Mouse (Mus musculus) hindbrain, embryonic 14.5 days (tissue): ENCODE measurements around the gene Mfng. TPM values are rescaled to one million over a fixed set of nuclear protein-coding genes. Genes with fewer than 3 reads are reported as not detected.
A peak's percentile ranks its signal among the peaks of the same experiment; 100 is the strongest.

ENCODE experiments used
- ATAC-seq: fragments of 200-750 bp; cut with Nextera tagmentation; 2 replicates; pipeline ENCODE4 v1.8.0; 2017; ENCODE audit warnings: moderate number of reproducible peaks, mild to moderate bottlenecking, moderate TSS enrichment, moderate library complexity; ENCODE audit not compliant: low FRiP score
- DNase-seq: peaks from one replicate; pipeline ENCODE4 v3.0.0-alpha.2; 2015; ENCODE audit warnings: low spot score
- H3K27ac ChIP-seq: fragments of 300-500 bp; sonication (generic); 2 replicates; pipeline ENCODE4 v1.5.1; 2014; ENCODE audit warnings: mild to moderate bottlenecking, moderate library complexity
- H3K27me3 ChIP-seq: fragments of 300-500 bp; sonication (generic); 2 replicates; pipeline ENCODE4 v1.6.1; 2014; ENCODE audit warnings: mild to moderate bottlenecking, low read length, mixed read lengths; ENCODE audit not compliant: control insufficient read depth, insufficient read depth
- H3K36me3 ChIP-seq: fragments of 300-500 bp; sonication (generic); replicated peaks from 2 replicates; pipeline ENCODE4 v1.6.1; 2014; ENCODE audit not compliant: control insufficient read depth, insufficient read depth
- H3K4me1 ChIP-seq: fragments of 300-500 bp; sonication (generic); replicated peaks from 2 replicates; pipeline ENCODE4 v1.6.1; 2014; ENCODE audit warnings: antibody characterized with exemption, low read length, mixed read lengths; ENCODE audit not compliant: control insufficient read depth, insufficient read depth
- H3K4me2 ChIP-seq: fragments of 300-500 bp; sonication (generic); replicated peaks from 2 replicates; pipeline ENCODE4 v1.6.1; 2014; ENCODE audit warnings: mild to moderate bottlenecking, moderate library complexity
- H3K4me3 ChIP-seq: fragments of 300-500 bp; sonication (generic); replicated peaks from 2 replicates; pipeline ENCODE4 v1.5.1; 2014; ENCODE audit warnings: mild to moderate bottlenecking, low read length
- H3K9ac ChIP-seq: fragments of 300-500 bp; sonication (generic); 2 replicates; pipeline ENCODE4 v1.6.1; 2014
- H3K9me3 ChIP-seq: fragments of 300-500 bp; sonication (generic); 2 replicates; pipeline ENCODE4 v1.6.1; 2016; ENCODE audit warnings: low read length; ENCODE audit not compliant: control insufficient read depth
- WGBS: fragments of 180-500 bp; shearing (Covaris S2); extraction: QIAGEN DNeasy Blood & Tissue Kit; methylation state at CpG from one replicate; pipeline ENCODE4 v1.1.7; 2014; 5-methylcytosine and 5-hydroxymethylcytosine counted together
- polyA plus RNA-seq: library from polyadenylated mRNA; unstranded; fragments of >200 nt; fragmentation: Nextera tagmentation; extraction: Ambion mirVana; gene quantifications from 2 replicates; pipeline ENCODE4 v1.2.1, GENCODE M21; 2014

Mfng gene
- polyA plus RNA-seq, 1 experiment from 2014 or later: 12.5 TPM

- DNase-seq (no peak), ATAC-seq (peak; percentile 21; the same call in 1 of the 2 replicates)
- Histone ChIP-seq H3K9ac (peak overlapping the region; percentile 20; the same call in 1 of the 2 replicates), H3K4me2 (0 out of 2 replicates have a peak overlapping the region, but pooled peaks have one; percentile 29), H3K4me3 (no peak overlapping the region), H3K4me1 (peaks cover 31% of the 10 kb centered on the region), H3K27me3 (no peaks in the 10 kb centered on the region), H3K9me3 (no peaks in the 10 kb centered on the region), H3K36me3 (no peaks in the 10 kb centered on the region), H3K27ac (peak overlapping the region; percentile 92)
- WGBS: 38% methylated on average over 3 of the region's 3 CpGs
These were observed 37.1 kb downstream of the Mfng start for GRCm38 (mm10) chr15:78736181-78736579.

GRCm38 (mm10) chr15:78735431-78736180 lies 37.7 kb downstream of the Mfng start:
- H3K27me3 ChIP-seq: no peaks in the 10 kb centered on the region
- H3K27ac ChIP-seq: peak overlapping the region; percentile 92
- DNase-seq (peak; percentile 69), ATAC-seq (peak; percentile 86)
- H3K4me1 ChIP-seq: peaks cover 31% of the 10 kb centered on the region
- H3K9ac ChIP-seq: peak overlapping the region; percentile 20; the same call in 1 of the 2 replicates
- H3K4me3 ChIP-seq: no peak overlapping the region
- 15% methylated on average over 17 of the region's 17 CpGs for WGBS
- H3K9me3 ChIP-seq: no peaks in the 10 kb centered on the region
- peak overlapping the region; percentile 29 for H3K4me2 ChIP-seq
- H3K36me3 ChIP-seq: no peaks in the 10 kb centered on the region

GRCm38 (mm10) chr15:78731830-78732229 lies 41.4 kb downstream of the Mfng start:
- Histone ChIP-seq H3K4me2 (no peak overlapping the region), H3K36me3 (no peaks in the 10 kb centered on the region), H3K4me1 (peaks cover 22% of the 10 kb centered on the region), H3K27ac (no peak overlapping the region), H3K9me3 (no peaks in the 10 kb centered on the region), H3K9ac (no peak overlapping the region), H3K27me3 (no peaks in the 10 kb centered on the region), H3K4me3 (no peak overlapping the region)
- WGBS: 63% methylated on average over 4 of the region's 4 CpGs
- DNase-seq (no peak), ATAC-seq (no peak)

GRCm38 (mm10) chr15:78730315-78731049 lies 42.8 kb downstream of the Mfng start:
- H3K4me2 ChIP-seq: no peak overlapping the region
- DNase-seq (no peak), ATAC-seq (no peak)
- peaks cover 8% of the 10 kb centered on the region for H3K4me1 ChIP-seq
- no peaks in the 10 kb centered on the region for H3K36me3 ChIP-seq
- 85% methylated on average over 12 of the region's 12 CpGs for WGBS
- H3K4me3 ChIP-seq: no peak overlapping the region
- no peaks in the 10 kb centered on the region for H3K27me3 ChIP-seq
- H3K9ac ChIP-seq: no peak overlapping the region
- H3K27ac ChIP-seq: no peak overlapping the region
- no peaks in the 10 kb centered on the region for H3K9me3 ChIP-seq

- H3K4me3 ChIP-seq: no peak overlapping the region
- H3K9me3 ChIP-seq: no peaks in the 10 kb centered on the region
- no peaks in the 10 kb centered on the region for H3K4me1 ChIP-seq
- H3K36me3 ChIP-seq: no peaks in the 10 kb centered on the region
- DNase-seq: no peak
- H3K9ac ChIP-seq: no peak overlapping the region
- 78% methylated on average over 7 of the region's 7 CpGs for WGBS
- no peak overlapping the region for H3K4me2 ChIP-seq
- no peak overlapping the region for H3K27ac ChIP-seq
- H3K27me3 ChIP-seq: no peaks in the 10 kb centered on the region
- no peak for ATAC-seq
These were observed 46.6 kb downstream of the Mfng start for GRCm38 (mm10) chr15:78726697-78727096.

- Histone ChIP-seq H3K27ac (no peak overlapping the region), H3K9me3 (no peaks in the 10 kb centered on the region), H3K9ac (no peak overlapping the region), H3K4me3 (no peak overlapping the region), H3K36me3 (no peaks in the 10 kb centered on the region), H3K27me3 (peaks cover 22% of the 10 kb centered on the region), H3K4me2 (no peak overlapping the region), H3K4me1 (peaks cover 11% of the 10 kb centered on the region)
- DNase-seq (no peak), ATAC-seq (no peak)
- WGBS: 65% methylated on average over 7 of the region's 7 CpGs
These were observed 52.7 kb downstream of the Mfng start for GRCm38 (mm10) chr15:78720532-78720931.

- no peaks in the 10 kb centered on the region for H3K36me3 ChIP-seq
- H3K4me2 ChIP-seq: peak overlapping the region; percentile 34
- ATAC-seq (no peak), DNase-seq (peak; percentile 89)
- H3K9me3 ChIP-seq: no peaks in the 10 kb centered on the region
- H3K4me3 ChIP-seq: no peak overlapping the region
- H3K27ac ChIP-seq: no peak overlapping the region
- H3K4me1 ChIP-seq: peaks cover 11% of the 10 kb centered on the region
- H3K9ac ChIP-seq: no peak overlapping the region
- WGBS: 2% methylated on average over 16 of the region's 16 CpGs
- peaks cover 26% of the 10 kb centered on the region for H3K27me3 ChIP-seq
These were observed 53.2 kb downstream of the Mfng start for GRCm38 (mm10) chr15:78720094-78720493.

GRCm38 (mm10) chr15:78719416-78719815 lies 53.9 kb downstream of the Mfng start:
- no peak for DNase-seq
- ATAC-seq: no peak
- peaks cover 30% of the 10 kb centered on the region for H3K27me3 ChIP-seq
- 6% methylated on average over 14 of the region's 14 CpGs for WGBS
- H3K36me3 ChIP-seq: no peaks in the 10 kb centered on the region
- H3K27ac ChIP-seq: no peak overlapping the region
- H3K9ac ChIP-seq: no peak overlapping the region
- H3K9me3 ChIP-seq: no peaks in the 10 kb centered on the region
- peak overlapping the region; percentile 34 for H3K4me2 ChIP-seq
- H3K4me3 ChIP-seq: no peak overlapping the region
- H3K4me1 ChIP-seq: peaks cover 11% of the 10 kb centered on the region
